Mouse (Mus musculus): ENCODE results near the gene Kcnma1.
A peak's percentile ranks its signal among the peaks of the same experiment; 100 is the strongest.

Gene Kcnma1

GRCm38 (mm10) chr14:23531735-23532525 lies 482.4 kb downstream of the Kcnma1 start:
- DNase-seq (ENCODE audit: low spot score in 2 of 2): no peak

GRCm38 (mm10) chr14:23529720-23530119 lies 484.6 kb downstream of the Kcnma1 start:
- peak; percentile 74 to 77 for DNase-seq (ENCODE audit: low spot score in 2 of 2)

- DNase-seq (ENCODE audit: low spot score in 2 of 2): no peak
Observed at GRCm38 (mm10) chr14:23529229-23529628, 485.1 kb downstream of the Kcnma1 start.

- no peak for DNase-seq (ENCODE audit: low spot score in 2 of 2)
Observed at GRCm38 (mm10) chr14:23525910-23526309, 488.4 kb downstream of the Kcnma1 start.

GRCm38 (mm10) chr14:23523825-23524491 lies 490.3 kb downstream of the Kcnma1 start:
- no peak for DNase-seq (ENCODE audit: low spot score in 2 of 2)

- no peak for DNase-seq (ENCODE audit: low spot score in 2 of 2)
Observed at GRCm38 (mm10) chr14:23522606-23523159, 491.6 kb downstream of the Kcnma1 start.

- no peak for DNase-seq (ENCODE audit: low spot score in 2 of 2)
Observed at GRCm38 (mm10) chr14:23521080-23521684, 493.1 kb downstream of the Kcnma1 start.

- DNase-seq (ENCODE audit: low spot score in 2 of 2): no peak
Observed at GRCm38 (mm10) chr14:23517374-23517773, 496.9 kb downstream of the Kcnma1 start.

GRCm38 (mm10) chr14:23509792-23510191 lies 504.5 kb downstream of the Kcnma1 start:
- DNase-seq (ENCODE audit: low spot score in 2 of 2): no peak

- no peak for DNase-seq (ENCODE audit: low spot score in 2 of 2)
Observed at GRCm38 (mm10) chr14:23502236-23502790, 512.0 kb downstream of the Kcnma1 start.

- no peak for DNase-seq (ENCODE audit: low spot score in 2 of 2)
Observed at GRCm38 (mm10) chr14:23496801-23497200, 517.5 kb downstream of the Kcnma1 start.

- no peak for DNase-seq (ENCODE audit: low spot score in 2 of 2)
Observed at GRCm38 (mm10) chr14:23496236-23496740, 518.0 kb downstream of the Kcnma1 start.

GRCm38 (mm10) chr14:23494496-23494800 lies 519.8 kb downstream of the Kcnma1 start:
- no peak for DNase-seq (ENCODE audit: low spot score in 2 of 2)

- DNase-seq (ENCODE audit: low spot score in 2 of 2): no peak
Observed at GRCm38 (mm10) chr14:23493750-23494495, 520.4 kb downstream of the Kcnma1 start.

GRCm38 (mm10) chr14:23492581-23493360 lies 521.5 kb downstream of the Kcnma1 start:
- no peak for DNase-seq (ENCODE audit: low spot score in 2 of 2)

- no peak for DNase-seq (ENCODE audit: low spot score in 2 of 2)
Observed at GRCm38 (mm10) chr14:23491359-23491758, 522.9 kb downstream of the Kcnma1 start.

- no peak for DNase-seq (ENCODE audit: low spot score in 2 of 2)
Observed at GRCm38 (mm10) chr14:23486687-23487086, 527.6 kb downstream of the Kcnma1 start.

- DNase-seq (ENCODE audit: low spot score in 2 of 2): no peak
Observed at GRCm38 (mm10) chr14:23485802-23486500, 528.3 kb downstream of the Kcnma1 start.

GRCm38 (mm10) chr14:23475129-23475528 lies 539.2 kb downstream of the Kcnma1 start:
- DNase-seq (ENCODE audit: low spot score in 2 of 2): peak in 1 of 2 experiments; percentile 52

- DNase-seq (ENCODE audit: low spot score in 2 of 2): no peak
Observed at GRCm38 (mm10) chr14:23470071-23470470, 544.2 kb downstream of the Kcnma1 start.

Measured in right cerebral cortex, postnatal 10 days (tissue).